Mouse (Mus musculus): ENCODE results near the gene Gpr68.

Gene Gpr68

DNA sequence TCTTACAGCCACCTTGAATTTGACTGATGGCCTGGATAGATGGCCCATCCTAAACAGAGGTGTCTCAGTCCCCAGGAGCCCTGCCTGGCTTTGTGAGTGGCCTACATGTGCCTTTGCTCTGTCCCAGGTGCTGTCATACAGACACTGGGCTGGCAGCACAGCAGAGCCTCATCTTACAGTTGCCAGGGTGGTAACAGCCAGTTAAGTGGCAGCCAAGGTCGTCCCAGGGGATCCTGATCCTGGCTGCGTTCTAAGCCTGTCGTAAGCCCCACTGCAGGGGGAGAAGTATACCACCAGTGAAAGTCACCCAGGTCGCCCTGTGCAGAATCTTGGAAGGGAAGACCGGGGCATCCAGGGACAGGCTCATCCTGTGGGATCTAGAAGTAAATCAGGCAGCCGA lies 68.1 kb downstream of the Gpr68 start:
- intact Hi-C loops (cut with DNase I): loop anchor here (5.0 kb wide), 3 partner anchors 63 to 233 kb away; partner anchors contain the start of gene Dglucy

DNA sequence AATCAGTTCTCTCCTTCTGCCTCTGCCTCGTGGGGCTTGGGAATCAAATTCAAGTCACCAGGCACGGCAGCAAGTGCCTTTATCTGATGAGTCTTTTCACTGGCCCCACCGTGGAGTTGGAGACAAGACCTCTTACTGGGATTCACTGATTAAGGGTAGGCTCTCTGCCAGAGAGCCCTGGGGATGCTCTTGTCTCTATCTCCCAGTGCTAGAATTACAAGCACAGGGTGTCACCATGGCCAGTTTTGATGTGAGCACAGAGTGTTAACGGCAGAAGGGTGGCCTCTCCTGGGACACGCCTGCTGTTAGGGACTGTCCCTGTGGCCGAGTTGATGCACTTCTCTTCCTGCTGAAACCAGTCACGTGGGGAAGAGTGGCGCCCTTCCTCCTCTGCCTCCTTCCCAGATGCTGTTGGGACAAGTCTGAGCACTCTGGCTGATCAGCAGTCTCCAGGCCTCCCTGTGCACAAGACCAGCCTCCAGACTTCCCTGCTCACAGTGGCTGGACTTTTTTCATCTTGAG lies 68.9 kb downstream of the Gpr68 start:
- intact Hi-C loops (cut with DNase I): loop anchor here (5.0 kb wide), 2 partner anchors 62 to 232 kb away; partner anchors contain the start of gene Dglucy

DNA sequence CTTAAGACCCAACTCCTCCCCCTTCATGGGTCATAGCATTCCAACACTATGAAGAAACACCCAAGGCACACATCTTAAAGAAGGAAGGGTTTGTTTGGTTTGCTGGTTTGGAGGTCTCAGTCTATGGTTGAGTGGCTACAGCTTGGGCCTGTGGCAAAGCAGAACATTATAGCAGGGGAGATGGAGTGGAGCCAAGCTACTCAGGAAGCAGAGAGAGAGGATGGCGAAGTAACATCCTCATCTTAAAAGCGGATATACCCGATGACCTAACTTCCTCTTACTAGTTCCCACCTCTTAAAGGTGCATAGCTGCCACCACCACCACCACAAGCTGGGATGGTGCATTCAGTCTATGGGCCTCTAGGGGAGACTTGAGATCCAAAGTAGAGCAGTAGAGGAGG lies 70.8 kb downstream of the Gpr68 start:
- intact Hi-C loops (cut with DNase I): loop anchor here (5.0 kb wide), 2 partner anchors 60 to 230 kb away; partner anchors contain the start of gene Dglucy

DNA sequence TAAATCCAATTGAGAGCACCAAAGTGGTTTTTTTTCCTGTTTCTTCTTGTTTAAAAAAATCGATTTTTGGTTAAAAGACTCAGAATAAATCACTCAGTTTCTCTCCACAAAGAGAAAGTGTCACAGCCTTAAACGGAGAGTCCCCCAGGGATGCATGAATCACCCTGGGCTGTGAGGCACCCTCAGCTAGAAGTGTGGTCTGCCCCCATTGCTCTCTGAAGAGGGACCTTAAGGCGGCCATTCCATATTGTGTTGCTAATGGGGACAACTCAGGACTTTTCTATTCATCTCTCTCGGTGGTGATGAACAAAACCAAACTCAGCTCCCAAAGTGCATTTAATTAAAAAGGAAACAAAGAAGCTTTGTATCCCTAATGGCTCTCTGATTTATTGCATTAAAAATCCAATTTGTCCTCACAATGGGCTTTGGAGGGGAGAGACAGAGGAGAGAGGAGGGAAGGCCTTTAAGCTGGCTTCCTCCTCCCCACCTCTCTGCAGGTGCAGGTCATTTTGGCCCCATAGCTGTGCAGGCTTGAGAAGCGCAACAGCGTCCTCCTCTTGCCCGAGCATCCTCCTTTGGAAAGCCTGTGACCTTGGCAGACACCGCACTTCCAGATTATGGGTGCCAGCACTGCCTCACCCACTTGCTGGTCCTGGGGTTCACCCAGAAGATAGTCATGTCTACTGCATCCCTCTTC lies 76.2 kb downstream of the Gpr68 start:
- intact Hi-C loops (cut with DNase I): no loop called here

DNA sequence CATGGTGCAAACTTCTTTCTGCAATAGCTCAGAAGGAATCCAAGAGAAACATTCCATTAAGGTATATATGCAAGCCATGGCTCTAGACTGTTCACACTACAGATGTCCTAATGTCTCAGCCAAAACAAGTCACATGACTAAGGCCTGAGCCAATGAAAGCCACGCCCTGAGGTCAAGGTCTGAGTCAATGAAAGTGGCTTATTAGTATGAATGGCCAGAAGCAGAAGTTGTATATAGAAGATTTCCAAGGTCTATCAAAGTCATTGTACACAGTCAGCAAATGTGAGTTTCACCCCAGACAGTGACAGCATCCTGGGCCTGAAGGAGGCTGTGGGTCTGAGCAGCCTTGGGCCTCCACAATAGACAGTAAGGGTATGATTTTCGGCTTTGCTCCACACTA lies 77.0 kb downstream of the Gpr68 start:
- intact Hi-C loops (cut with DNase I): no loop called here
